Mouse (Mus musculus) lung, postnatal 10 days (tissue): Measurements from ENCODE around the gene Gm20830.
"Not testable (repeated sequence)": the region's sequence is repeated elsewhere in the genome, so short reads cannot be mapped to it uniquely, and the experiment has no call there.

Experiments
- DNase-seq: peaks from one replicate; pipeline ENCODE4 v3.0.0; 2021

Gene Gm20830

GRCm38 (mm10) chrY:6918182-6918581 is at the start of gene Gm20830:
Gene Gm20830, minus strand, starts transcription at chrY:6918282.
- not testable (repeated sequence) for DNase-seq
